Mouse (Mus musculus) cerebellum, adult 2 months (tissue): ENCODE data around the gene Nadk2.

Experiments
- CTCF ChIP-seq: fragments of 200-500 bp; IDR thresholded peaks from 2 replicates; pipeline ENCODE4 v1.5.1; 2011; ENCODE audit warnings: low read depth, mild to moderate bottlenecking, control low read depth, low read length, moderate library complexity, borderline replicate concordance; ENCODE audit not compliant: insufficient read depth
- POLR2A ChIP-seq: fragments of 200-500 bp; IDR thresholded peaks from 2 replicates; pipeline ENCODE4 v1.6.1; 2011; ENCODE audit warnings: low read length, control low read depth, borderline replicate concordance; ENCODE audit not compliant: insufficient read depth

DNA sequence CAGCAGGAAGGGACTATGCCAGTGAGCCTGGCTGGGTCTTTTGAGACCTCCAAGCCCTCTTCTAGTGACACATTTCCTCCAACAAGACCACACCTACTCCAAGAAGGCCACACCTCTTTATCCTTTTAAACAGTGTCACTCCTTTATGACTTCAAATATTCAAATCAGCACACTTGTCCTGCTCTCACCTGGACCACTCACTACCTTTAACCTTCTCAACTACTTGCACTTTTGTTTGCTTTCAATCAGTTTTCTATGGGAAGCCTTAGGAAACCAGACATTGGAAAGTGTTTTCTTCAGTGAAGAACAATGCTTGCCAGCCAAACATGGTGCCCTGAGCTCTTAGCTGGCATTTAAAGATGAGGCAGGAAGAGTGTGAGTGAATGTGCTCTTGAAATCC lies 84.3 kb downstream of the Nadk2 start, which contains the start of gene Skp2:
- no peak for TF ChIP-seq CTCF
- no peak for TF ChIP-seq POLR2A
